In the genomic region with DNA sequence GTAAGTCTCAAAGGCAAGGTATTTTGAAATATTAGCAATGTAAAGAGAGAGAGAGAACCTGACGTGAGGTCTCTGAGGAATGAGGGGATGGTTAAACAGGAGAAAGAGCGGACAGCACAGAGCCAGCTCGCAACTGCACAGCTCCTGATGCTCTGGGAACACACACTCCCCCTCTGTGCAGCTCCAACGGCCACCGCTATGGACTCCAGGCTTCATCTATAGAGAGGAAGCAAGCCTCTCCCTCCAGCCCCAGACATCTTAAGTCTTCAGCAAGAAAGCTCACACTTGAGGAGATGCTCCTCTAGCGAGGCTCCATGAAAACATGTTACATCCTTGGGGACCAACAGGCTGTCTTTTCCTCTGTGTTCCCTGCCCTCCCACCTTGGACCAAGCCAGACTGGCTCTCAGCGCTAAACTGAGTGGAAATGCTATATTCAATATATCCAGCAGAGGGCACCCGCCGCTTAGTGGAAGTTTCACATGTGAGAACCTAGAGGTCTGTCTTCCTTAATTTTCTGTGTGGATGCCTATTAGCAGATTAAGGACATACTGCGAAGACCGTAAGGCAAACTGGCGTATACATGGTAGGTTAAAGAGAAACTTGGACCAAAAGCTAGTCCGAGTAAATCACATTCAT, we compare ENCODE assay signal across 9 mouse cellular contexts. TPM values are rescaled to one million over a fixed set of nuclear protein-coding genes. Genes with fewer than 3 reads are reported as not detected.
DNase-seq lines count a peak whose midpoint lies in the region; ATAC-seq lines count a peak whose summit lies in the region.
"Had no signal": no experiment of that assay in that cellular context is flagged by ENCODE, and none has a peak within 500 bp of the region (broad histone marks: within the 10 kb centered on the region; RNA-seq: fewer than 3 reads in every experiment).

No protein-coding gene starts in this region.

- peak; percentile 81 for DNase-seq in 3T3-L1 (ENCODE audit: low read depth, low spot score)
- DNase-seq in adrenal gland, adult 18-20 months (ENCODE audit: low spot score in 2 of 2), result peak; percentile 71 to 78
- DNase-seq in embryo, embryonic 10.5 days (ENCODE audit: low spot score), result peak; percentile 89
- DNase-seq in gastrocnemius, postnatal 4 days (ENCODE audit: low spot score in 2 of 2), result peak; percentile 70 to 77
- peak; percentile 46 to 77 for DNase-seq in kidney, adult 8-10 months
- DNase-seq in limb, embryonic 10.5 days (ENCODE audit: low spot score), result peak; percentile 78
- peak; percentile 62 to 84 for DNase-seq in spleen, postnatal 4 days (ENCODE audit: low spot score in 2 of 2)

- H3K4me1 ChIP-seq in limb, embryonic 10.5 days, result no peaks in the 10 kb centered on the region
- H3K4me1 ChIP-seq: midbrain, embryonic 12.5 days had no signal

- H3K9me3 ChIP-seq in limb, embryonic 10.5 days (replicated peaks), result no peaks in the 10 kb centered on the region
- H3K9me3 ChIP-seq: midbrain, embryonic 12.5 days had no signal

- no peaks in the 10 kb centered on the region for H3K27me3 ChIP-seq in limb, embryonic 10.5 days (ENCODE audit: low read depth, poor library complexity, severe bottlenecking)
- H3K27me3 ChIP-seq: midbrain, embryonic 12.5 days had no signal

- 61% methylated on average over 13 of the region's 13 CpGs for WGBS in limb, embryonic 10.5 days

- H3K4me3 ChIP-seq in limb, embryonic 10.5 days, result no peak overlapping the region
- H3K4me3 ChIP-seq: midbrain, embryonic 12.5 days had no signal

- H3K36me3 ChIP-seq in limb, embryonic 10.5 days, result peaks cover 26% of the 10 kb centered on the region

- peak; percentile 70 for ATAC-seq in monocyte, adult 5-6 weeks (replicated peaks; ENCODE audit: insufficient number of reproducible peaks, low FRiP score, low TSS enrichment, poor library complexity, severe bottlenecking)

- no peak overlapping the region for H3K27ac ChIP-seq in limb, embryonic 10.5 days

RNA-seq across cellular contexts. Expression of a gene that starts 15.5 kb away (rescaled TPM):
- total RNA-seq in adrenal gland, adult 18-20 months (2021), result 10 to 100 TPM; 60.4 to 72.5 TPM
- 10 to 100 TPM; 78.8 to 79.1 TPM for total RNA-seq in gastrocnemius, postnatal 4 days (2021)
- polyA plus RNA-seq in limb, embryonic 10.5 days (2016; fragmentation: Nextera tagmentation; extraction: Ambion mirVana), result 113 and 116 TPM in 2 replicates
- total RNA-seq in monocyte, adult 5-6 weeks (2017), result 110 to 133 TPM (median 127 TPM) in 3 replicates

RNA-seq across cellular contexts. Expression of a gene that starts 16.1 kb away (rescaled TPM):
- not detected for total RNA-seq in adrenal gland, adult 18-20 months (2021)
- total RNA-seq in gastrocnemius, postnatal 4 days (2021), result not detected
- not detected in 2 replicates for polyA plus RNA-seq in limb, embryonic 10.5 days (2016; fragmentation: Nextera tagmentation; extraction: Ambion mirVana)
- not detected in 3 replicates for total RNA-seq in monocyte, adult 5-6 weeks (2017)
- polyA plus RNA-seq: midbrain, embryonic 12.5 days had no signal

RNA-seq across cellular contexts. Expression of a gene that starts 28.8 kb away (rescaled TPM):
- 1 to 10 TPM; 5.2 to 6.6 TPM for total RNA-seq in adrenal gland, adult 18-20 months (2021)
- total RNA-seq in gastrocnemius, postnatal 4 days (2021), result 10 to 100 TPM; 10.5 to 15.4 TPM
- 4.7 and 7.0 TPM in 2 replicates for polyA plus RNA-seq in limb, embryonic 10.5 days (2016; fragmentation: Nextera tagmentation; extraction: Ambion mirVana)
- 0.76 to 1.9 TPM (median 1.4 TPM) in 3 replicates for total RNA-seq in monocyte, adult 5-6 weeks (2017)
